Comparison of ENCODE assay signal across 13 mouse cellular contexts in genomic region chr6:125168086-125168485, GRCm38 (mm10). TPM values are rescaled to one million over a fixed set of nuclear protein-coding genes. Genes with fewer than 3 reads are reported as not detected.
DNase-seq lines count a peak whose midpoint lies in the region; ATAC-seq and TF ChIP-seq lines count a peak whose summit lies in the region.
"Had no signal": no experiment of that assay in that cellular context is flagged by ENCODE, and none has a peak within 500 bp of the region (broad histone marks: within the 10 kb centered on the region; RNA-seq: fewer than 3 reads in every experiment).

No protein-coding gene starts in this region.

- no peak overlapping the region for H3K4me2 ChIP-seq in kidney, embryonic 15.5 days
- H3K4me2 ChIP-seq in intestine, postnatal 0 days (replicated peaks; ENCODE audit: low read depth) = no peak overlapping the region

- intact Hi-C loops in gastrocnemius, adult 2 months (cut with DNase I) = no loop called here

- H3K4me3 ChIP-seq in gastrocnemius, adult 2 months = no peak overlapping the region
- H3K4me3 ChIP-seq in kidney, embryonic 15.5 days (replicated peaks) = no peak overlapping the region
- no peak overlapping the region for H3K4me3 ChIP-seq in ES-Bruce4 (ENCODE audit: low read depth, low read length)
- no peak overlapping the region for H3K4me3 ChIP-seq in intestine, postnatal 0 days (ENCODE audit: low read depth, low read length)
- H3K4me3 ChIP-seq in cerebellum, adult 2 months (replicated peaks; ENCODE audit: insufficient read depth, low read depth, low read length) = no peak overlapping the region

- TF ChIP-seq CTCF in gastrocnemius, adult 2 months (IDR thresholded peaks at IDR 0.05) = no peak
- TF ChIP-seq CTCF in ES-Bruce4 (IDR thresholded peaks at IDR 0.05; ENCODE audit: low read depth, low read length) = no peak
- no peak for TF ChIP-seq CTCF in intestine, postnatal 0 days (IDR thresholded peaks at IDR 0.05; ENCODE audit: low read depth)
- no peak for TF ChIP-seq CTCF in cerebellum, adult 2 months (IDR thresholded peaks at IDR 0.05; ENCODE audit: borderline replicate concordance, insufficient read depth, low read depth, low read length)

- peaks cover 38% of the 10 kb centered on the region for H3K4me1 ChIP-seq in kidney, embryonic 15.5 days
- H3K4me1 ChIP-seq in ES-Bruce4 (ENCODE audit: control insufficient read depth, insufficient read depth, low read length) = peaks cover 8% of the 10 kb centered on the region
- 0 out of 2 replicates have a peak, but pooled peaks cover 12% of the 10 kb centered on the region for H3K4me1 ChIP-seq in intestine, postnatal 0 days (replicated peaks; ENCODE audit: control insufficient read depth, insufficient read depth, low read length)
- H3K4me1 ChIP-seq in cerebellum, adult 2 months (ENCODE audit: control insufficient read depth, insufficient read depth, low read length) = peaks cover 10% of the 10 kb centered on the region

- peak overlapping the region; percentile 33; the same call in 1 of the 2 replicates for H3K9ac ChIP-seq in kidney, embryonic 15.5 days
- no peak overlapping the region for H3K9ac ChIP-seq in ES-Bruce4 (ENCODE audit: low read depth, poor library complexity, severe bottlenecking)
- no peak overlapping the region for H3K9ac ChIP-seq in intestine, postnatal 0 days (ENCODE audit: low read depth, low read length)

- no peak for ATAC-seq in kidney, embryonic 15.5 days (replicated peaks; ENCODE audit: low FRiP score)
- ATAC-seq in intestine, postnatal 0 days = no peak
- ATAC-seq: midbrain, embryonic 16.5 days had no signal

- H3K27me3 ChIP-seq in kidney, embryonic 15.5 days = no peaks in the 10 kb centered on the region
- H3K27me3 ChIP-seq in ES-Bruce4 (ENCODE audit: control insufficient read depth, insufficient read depth, low read length, poor library complexity, severe bottlenecking) = no peaks in the 10 kb centered on the region
- no peaks in the 10 kb centered on the region for H3K27me3 ChIP-seq in intestine, postnatal 0 days (replicated peaks; ENCODE audit: control insufficient read depth, insufficient read depth, low read length)
- H3K27me3 ChIP-seq in cerebellum, adult 2 months (ENCODE audit: control insufficient read depth, insufficient read depth, low read length) = no peaks in the 10 kb centered on the region

- peak overlapping the region; percentile 99 for H3K27ac ChIP-seq in gastrocnemius, adult 2 months
- peak overlapping the region; percentile 96; the same call in 1 of the 2 replicates for H3K27ac ChIP-seq in kidney, embryonic 15.5 days
- peak overlapping the region; percentile 77; the same call in 1 of the 2 replicates for H3K27ac ChIP-seq in ES-Bruce4 (ENCODE audit: insufficient read depth, low read length)
- peak overlapping the region; percentile 92; the same call in 1 of the 2 replicates for H3K27ac ChIP-seq in intestine, postnatal 0 days (ENCODE audit: low read depth, low read length)
- no peak overlapping the region for H3K27ac ChIP-seq in cerebellum, adult 2 months (ENCODE audit: insufficient read depth, low read length)

- no peak for TF ChIP-seq POLR2A in ES-Bruce4 (IDR thresholded peaks at IDR 0.05; ENCODE audit: insufficient read depth, low read length)
- no peak for TF ChIP-seq POLR2A in cerebellum, adult 2 months (IDR thresholded peaks at IDR 0.05; ENCODE audit: borderline replicate concordance, insufficient read depth, low read length)

- 87% methylated on average over 14 of the region's 14 CpGs for WGBS in kidney, embryonic 15.5 days
- 89% methylated on average over 14 of the region's 14 CpGs for WGBS in intestine, postnatal 0 days
- 88% methylated on average over 14 of the region's 14 CpGs for WGBS in cerebellum, adult 2 months

- H3K36me3 ChIP-seq in kidney, embryonic 15.5 days = peaks cover 74% of the 10 kb centered on the region
- H3K36me3 ChIP-seq in ES-Bruce4 (ENCODE audit: control insufficient read depth, insufficient read depth, low read length, poor library complexity, severe bottlenecking) = peaks cover 67% of the 10 kb centered on the region
- H3K36me3 ChIP-seq in intestine, postnatal 0 days (ENCODE audit: control insufficient read depth, insufficient read depth) = peaks cover 54% of the 10 kb centered on the region

- H3K9me3 ChIP-seq in kidney, embryonic 15.5 days (replicated peaks) = no peaks in the 10 kb centered on the region
- H3K9me3 ChIP-seq in ES-Bruce4 (replicated peaks; ENCODE audit: control insufficient read depth, insufficient read depth, low read length, poor library complexity, severe bottlenecking) = no peaks in the 10 kb centered on the region
- H3K9me3 ChIP-seq in intestine, postnatal 0 days (ENCODE audit: control insufficient read depth) = no peaks in the 10 kb centered on the region

- TF ChIP-seq EP300 in ES-Bruce4 (IDR thresholded peaks at IDR 0.05; ENCODE audit: insufficient read depth, low read depth, low read length) = no peak

- DNase-seq in gastrocnemius, adult 2 months = no peak
- DNase-seq in gastrocnemius, adult 18-20 months (ENCODE audit: low spot score) = no peak
- no peak for DNase-seq in kidney, adult 8-10 months
- DNase-seq in cerebellum, adult 2 months = no peak
- no peak for DNase-seq in urinary bladder, adult 2 months (ENCODE audit: low spot score)
- DNase-seq: adrenal gland, adult 8-10 months; kidney, adult 11 months; right cerebral cortex, postnatal 25 days; thymus, postnatal 36 days had no signal

RNA-seq across cellular contexts. Expression of gene Gapdh, which starts 1.8 kb away (rescaled TPM):
- over 10,000 TPM in 1 of 2 experiments, 1,000 to 10,000 TPM in 1; 9,742 to 11,894 TPM for total RNA-seq in gastrocnemius, adult 2 months (2021)
- total RNA-seq in gastrocnemius, adult 18-20 months (2021) = over 10,000 TPM in 1 of 2 experiments, 1,000 to 10,000 TPM in 1; 8,476 to 11,435 TPM
- 2,116 and 2,124 TPM in 2 replicates for polyA plus RNA-seq in kidney, embryonic 15.5 days (2015; fragmentation: Nextera tagmentation; extraction: Ambion mirVana)
- polyA plus RNA-seq in ES-Bruce4 (2011; ENCODE audit: insufficient read depth, insufficient read length, low read depth, missing spikeins) = 933 and 990 TPM in 2 replicates
- polyA plus RNA-seq in intestine, postnatal 0 days (2015; fragmentation: Nextera tagmentation; extraction: Ambion mirVana) = 1,338 and 1,629 TPM in 2 replicates
- polyA plus RNA-seq in cerebellum, adult 2 months (2012; rRNA removed) = 5,061 and 5,782 TPM in 2 replicates
- 2,278 and 2,316 TPM in 2 replicates for polyA plus RNA-seq in urinary bladder, adult 2 months (2012; rRNA removed)

RNA-seq across cellular contexts. Expression of gene Iffo1, which starts 23.0 kb away (rescaled TPM):
- total RNA-seq in gastrocnemius, adult 2 months (2021) = 1 to 10 TPM; 7.8 to 9.4 TPM
- total RNA-seq in gastrocnemius, adult 18-20 months (2021) = 1 to 10 TPM; 5.8 to 6.3 TPM
- polyA plus RNA-seq in kidney, embryonic 15.5 days (2015; fragmentation: Nextera tagmentation; extraction: Ambion mirVana) = 9.6 and 10.4 TPM in 2 replicates
- 8.3 and 9.9 TPM in 2 replicates for polyA plus RNA-seq in ES-Bruce4 (2011; ENCODE audit: insufficient read depth, insufficient read length, low read depth, missing spikeins)
- 3.2 and 3.9 TPM in 2 replicates for polyA plus RNA-seq in intestine, postnatal 0 days (2015; fragmentation: Nextera tagmentation; extraction: Ambion mirVana)
- polyA plus RNA-seq in cerebellum, adult 2 months (2012; rRNA removed) = 95.4 and 96.0 TPM in 2 replicates
- polyA plus RNA-seq in urinary bladder, adult 2 months (2012; rRNA removed) = 28.6 and 29.0 TPM in 2 replicates

RNA-seq across cellular contexts. Expression of gene Ncapd2, which starts 23.4 kb away (rescaled TPM):
- total RNA-seq in gastrocnemius, adult 2 months (2021) = 1 to 10 TPM; 6.5 to 9.8 TPM
- total RNA-seq in gastrocnemius, adult 18-20 months (2021) = 1 to 10 TPM; 6.5 to 8.2 TPM
- polyA plus RNA-seq in kidney, embryonic 15.5 days (2015; fragmentation: Nextera tagmentation; extraction: Ambion mirVana) = 141 and 151 TPM in 2 replicates
- 383 and 401 TPM in 2 replicates for polyA plus RNA-seq in ES-Bruce4 (2011; ENCODE audit: insufficient read depth, insufficient read length, low read depth, missing spikeins)
- polyA plus RNA-seq in intestine, postnatal 0 days (2015; fragmentation: Nextera tagmentation; extraction: Ambion mirVana) = 17.9 and 19.0 TPM in 2 replicates
- 80.8 and 85.4 TPM in 2 replicates for polyA plus RNA-seq in cerebellum, adult 2 months (2012; rRNA removed)
- 17.3 and 24.3 TPM in 2 replicates for polyA plus RNA-seq in urinary bladder, adult 2 months (2012; rRNA removed)

RNA-seq across cellular contexts. Expression of gene Mrpl51, which starts 23.5 kb away (rescaled TPM):
- 100 to 1,000 TPM; 214 to 262 TPM for total RNA-seq in gastrocnemius, adult 2 months (2021)
- 100 to 1,000 TPM; 212 to 229 TPM for total RNA-seq in gastrocnemius, adult 18-20 months (2021)
- polyA plus RNA-seq in kidney, embryonic 15.5 days (2015; fragmentation: Nextera tagmentation; extraction: Ambion mirVana) = 220 and 238 TPM in 2 replicates
- 113 TPM in 2 replicates for polyA plus RNA-seq in ES-Bruce4 (2011; ENCODE audit: insufficient read depth, insufficient read length, low read depth, missing spikeins)
- 270 and 282 TPM in 2 replicates for polyA plus RNA-seq in intestine, postnatal 0 days (2015; fragmentation: Nextera tagmentation; extraction: Ambion mirVana)
- 61.6 and 70.4 TPM in 2 replicates for polyA plus RNA-seq in cerebellum, adult 2 months (2012; rRNA removed)
- 69.8 and 72.9 TPM in 2 replicates for polyA plus RNA-seq in urinary bladder, adult 2 months (2012; rRNA removed)

RNA-seq across cellular contexts. Expression of gene Nop2, which starts 36.4 kb away (rescaled TPM):
- 10 to 100 TPM; 17.9 to 18.1 TPM for total RNA-seq in gastrocnemius, adult 2 months (2021)
- 10 to 100 TPM; 16.3 to 17.7 TPM for total RNA-seq in gastrocnemius, adult 18-20 months (2021)
- polyA plus RNA-seq in kidney, embryonic 15.5 days (2015; fragmentation: Nextera tagmentation; extraction: Ambion mirVana) = 65.0 and 69.0 TPM in 2 replicates
- 75.1 and 78.4 TPM in 2 replicates for polyA plus RNA-seq in ES-Bruce4 (2011; ENCODE audit: insufficient read depth, insufficient read length, low read depth, missing spikeins)
- 21.9 and 22.6 TPM in 2 replicates for polyA plus RNA-seq in intestine, postnatal 0 days (2015; fragmentation: Nextera tagmentation; extraction: Ambion mirVana)
- polyA plus RNA-seq in cerebellum, adult 2 months (2012; rRNA removed) = 24.5 and 24.9 TPM in 2 replicates
- polyA plus RNA-seq in urinary bladder, adult 2 months (2012; rRNA removed) = 23.1 TPM in 2 replicates
